Mouse (Mus musculus): ENCODE results near the gene Mup3.
"Not testable (repeated sequence)": the region's sequence is repeated elsewhere in the genome, so short reads cannot be mapped to it uniquely, and the experiment has no call there.

Mup3 gene

DNA sequence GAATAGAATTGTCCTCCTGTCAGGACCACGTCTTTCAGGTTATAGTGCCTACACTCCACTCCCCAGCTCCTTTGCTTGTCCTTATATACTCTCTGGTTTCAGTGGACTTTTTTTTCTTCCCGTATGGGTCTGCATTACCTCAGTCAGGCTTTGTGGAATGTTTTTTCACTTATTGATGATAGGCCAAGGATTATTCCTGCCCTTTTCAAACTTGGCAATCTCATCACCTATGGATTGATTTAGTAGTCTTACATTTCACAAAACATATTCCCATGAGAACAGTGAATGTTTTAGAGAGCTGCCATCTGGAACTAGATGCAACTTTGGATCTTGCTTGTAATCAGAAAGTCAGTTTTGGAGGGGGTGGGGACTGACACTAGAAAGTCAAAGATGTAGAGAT, at the start of gene Mup3:
Gene Mup3 (minus strand): TSS at position 102 of the 400 bp plus-strand sequence.
- DNase-seq (ENCODE audit: low read depth) = no peak

DNA sequence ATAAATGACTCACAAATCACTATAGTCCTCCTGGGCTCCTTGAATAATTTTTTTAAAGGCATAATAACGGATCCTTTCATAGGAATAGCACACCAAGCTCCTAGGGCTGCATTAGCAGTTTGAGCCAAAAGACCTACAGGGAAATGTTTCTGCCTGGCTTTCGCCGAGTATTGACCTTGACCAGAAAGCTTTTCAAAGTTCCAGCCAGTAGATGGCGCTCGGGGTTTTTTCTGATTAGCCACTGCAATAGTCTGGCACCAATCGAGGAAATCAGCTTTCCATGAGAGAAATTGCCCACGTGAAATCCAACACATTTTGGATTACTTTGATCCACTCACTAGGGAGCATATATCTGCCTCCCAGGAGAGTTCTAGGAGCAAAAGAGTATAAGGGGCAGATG, 46.6 kb upstream of the Mup3 start:
- DNase-seq (ENCODE audit: low read depth) = no peak

DNA sequence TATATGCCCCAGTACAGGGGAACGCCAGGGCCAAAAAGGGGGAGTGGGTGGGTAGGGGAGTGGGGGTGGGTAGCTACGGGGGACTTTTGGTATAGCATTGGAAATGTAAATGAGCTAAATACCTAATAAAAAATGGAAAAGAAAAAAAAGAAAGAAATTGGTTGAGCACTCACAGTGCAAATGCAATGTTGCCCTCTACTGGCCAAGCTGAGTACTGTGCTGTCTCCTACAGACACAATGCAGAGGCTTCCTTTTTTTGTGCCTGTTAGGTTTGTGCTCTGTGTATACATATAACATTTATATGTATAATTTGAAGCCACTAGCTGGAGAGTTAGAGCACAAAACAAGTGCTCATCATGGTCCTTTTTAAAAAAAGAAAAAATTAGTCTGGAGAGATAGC, 16.2 kb upstream of the Mup3 start:
- DNase-seq (ENCODE audit: low read depth) = peak; percentile 5

DNA sequence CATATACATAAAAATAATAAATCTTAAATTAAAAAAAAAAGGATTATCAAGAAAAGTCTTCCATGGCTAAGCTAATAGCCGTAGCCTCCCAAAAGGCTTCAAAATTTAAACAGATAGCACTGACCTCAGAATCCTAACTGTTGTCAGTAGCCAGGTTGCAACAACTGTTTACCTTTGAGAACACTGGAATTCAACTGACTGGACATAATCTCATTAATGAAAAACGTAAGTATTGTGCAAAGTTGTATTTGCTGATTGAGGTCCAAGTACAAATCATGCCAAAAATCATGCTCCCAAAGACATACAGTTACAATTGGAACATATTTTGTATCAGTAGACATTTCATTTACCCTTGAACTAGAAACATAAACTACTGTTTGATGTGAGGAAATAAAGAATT, 811 bp upstream of the Mup3 start:
- DNase-seq (ENCODE audit: low read depth) = no peak

DNA sequence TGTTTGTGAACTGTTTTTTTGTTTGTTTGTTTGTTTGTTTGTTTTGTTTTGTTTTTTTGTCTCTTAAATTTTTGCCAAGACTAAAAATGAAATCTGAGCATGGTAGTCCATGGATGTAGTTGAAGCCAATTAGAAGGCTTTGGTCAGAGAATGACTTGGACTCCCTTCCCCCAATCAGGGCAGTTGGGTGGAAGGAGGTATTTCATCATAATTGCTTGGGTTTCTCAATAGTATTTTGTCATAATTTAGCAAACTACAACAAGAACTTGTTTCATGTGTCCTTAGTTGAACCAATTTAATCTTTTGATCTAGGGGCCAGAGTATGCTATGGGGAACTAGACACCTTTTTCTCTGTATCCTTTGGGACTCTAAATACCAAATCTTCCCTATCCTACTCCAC, 4.4 kb downstream of the Mup3 start:
- DNase-seq (ENCODE audit: low read depth) = no peak

DNA sequence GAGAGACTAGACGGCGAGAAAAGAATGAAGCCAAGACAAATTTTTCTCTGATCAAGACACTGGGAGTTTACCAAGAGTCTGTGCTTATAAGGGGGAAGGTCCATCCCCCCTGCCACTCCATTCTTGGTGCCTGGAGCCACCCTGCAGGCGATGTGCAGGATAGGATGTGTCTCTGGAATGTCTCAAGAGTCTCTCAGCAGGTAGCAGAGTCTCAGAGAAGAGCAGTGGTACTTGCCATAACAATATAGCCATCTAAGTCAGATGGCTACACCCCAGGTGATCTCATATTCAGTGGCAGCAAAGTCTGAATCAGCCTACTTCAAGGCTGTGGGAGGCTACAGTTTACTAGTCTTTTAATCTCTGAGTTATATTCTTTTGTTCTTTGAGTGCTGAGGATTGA, 12.0 kb downstream of the Mup3 start:
- DNase-seq (ENCODE audit: low read depth) = no peak

DNA sequence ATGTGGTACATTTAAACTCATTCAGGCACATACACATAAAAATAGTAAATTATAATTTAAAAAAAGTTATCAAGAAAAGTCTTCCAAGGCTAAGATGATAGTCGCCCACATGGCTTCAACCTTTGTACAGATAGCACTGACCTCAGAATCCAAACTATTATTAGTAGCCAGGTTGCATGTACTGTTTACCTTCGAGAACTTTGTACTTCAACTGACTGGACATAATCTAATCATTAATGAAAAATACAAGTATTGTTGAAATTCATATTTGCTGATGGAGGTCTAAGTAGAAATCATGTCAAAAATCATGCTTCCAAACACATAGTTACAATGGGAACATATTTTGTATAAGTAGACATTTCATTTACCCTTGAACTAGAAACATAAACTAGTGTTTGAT, 32.4 kb downstream of the Mup3 start:
- not testable (repeated sequence) for DNase-seq (ENCODE audit: low read depth)

DNA sequence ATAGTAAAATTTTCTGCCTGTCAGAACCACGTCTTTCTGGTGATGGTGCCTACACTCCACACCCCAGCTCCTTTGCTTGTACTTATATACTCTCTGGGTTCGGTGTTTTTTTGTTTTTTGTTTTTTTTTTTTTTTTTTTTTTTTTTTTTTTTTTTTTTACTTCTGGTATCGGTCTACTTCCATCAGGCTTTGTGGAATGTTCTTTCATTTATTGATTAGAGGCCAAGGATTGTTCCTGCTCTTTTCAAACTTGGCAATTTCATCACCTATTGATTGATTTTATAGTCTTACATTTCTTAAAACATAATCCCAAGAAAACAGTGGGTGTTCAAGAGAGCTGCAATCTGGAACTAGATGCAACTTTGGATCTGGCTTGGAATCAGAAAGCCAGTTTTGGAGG, 33.1 kb downstream of the Mup3 start, which contains the start of gene Mup20:
Gene Mup20 (minus strand): TSS at position 101 of the 400 bp plus-strand sequence.
- not testable (repeated sequence) for DNase-seq (ENCODE audit: low read depth)

Data from induced T-regulatory cell, adult 2 months (primary cell).